Mouse (Mus musculus) testis, adult 2 months (tissue): Measurements from ENCODE around the gene Itga3. TPM values are rescaled to one million over a fixed set of nuclear protein-coding genes. Genes with fewer than 3 reads are reported as not detected.

Experiments used
- H3K27ac ChIP-seq: fragments of 200-500 bp; 2 replicates; pipeline ENCODE4 v1.5.1; 2012; ENCODE audit warnings: low read depth, low read length; ENCODE audit not compliant: control insufficient read depth, insufficient read depth
- H3K27me3 ChIP-seq: fragments of 200-500 bp; 2 replicates; pipeline ENCODE4 v1.6.1; 2012; ENCODE audit warnings: mild to moderate bottlenecking, low read length, moderate library complexity; ENCODE audit not compliant: control insufficient read depth, insufficient read depth
- H3K36me3 ChIP-seq: fragments of 200-500 bp; 2 replicates; pipeline ENCODE4 v1.6.1; 2012; ENCODE audit warnings: mild to moderate bottlenecking, low read length; ENCODE audit not compliant: control insufficient read depth, insufficient read depth
- H3K4me1 ChIP-seq: fragments of 200-500 bp; 2 replicates; pipeline ENCODE4 v1.6.1; 2012; ENCODE audit warnings: low read length; ENCODE audit not compliant: control insufficient read depth, insufficient read depth
- H3K4me3 ChIP-seq: fragments of 200-500 bp; 2 replicates; pipeline ENCODE4 v1.5.1; 2012; ENCODE audit warnings: low read depth, mild to moderate bottlenecking, low read length, moderate library complexity, mixed read lengths; ENCODE audit not compliant: control insufficient read depth
- CTCF ChIP-seq: fragments of 200-500 bp; IDR thresholded peaks from 2 replicates; pipeline ENCODE4 v1.5.1; 2012; ENCODE audit warnings: low read depth, mild to moderate bottlenecking, inconsistent platforms, low read length, moderate library complexity; ENCODE audit not compliant: control insufficient read depth, insufficient read depth, insufficient replicate concordance
- POLR2A ChIP-seq: fragments of 200-500 bp; IDR thresholded peaks from 2 replicates; pipeline ENCODE4 v1.6.1; 2012; ENCODE audit warnings: low read depth, mild to moderate bottlenecking, inconsistent platforms, low read length, moderate library complexity; ENCODE audit not compliant: control insufficient read depth
- polyA plus RNA-seq: library from polyadenylated mRNA; depleted of rRNA; stranded (reverse); fragments of >200 nt; gene quantifications from 2 replicates; pipeline ENCODE4 v1.2.3, GENCODE M21; 2012; rRNA removed

Itga3 gene
- polyA plus RNA-seq, 1 experiment = 1.5 TPM

DNA sequence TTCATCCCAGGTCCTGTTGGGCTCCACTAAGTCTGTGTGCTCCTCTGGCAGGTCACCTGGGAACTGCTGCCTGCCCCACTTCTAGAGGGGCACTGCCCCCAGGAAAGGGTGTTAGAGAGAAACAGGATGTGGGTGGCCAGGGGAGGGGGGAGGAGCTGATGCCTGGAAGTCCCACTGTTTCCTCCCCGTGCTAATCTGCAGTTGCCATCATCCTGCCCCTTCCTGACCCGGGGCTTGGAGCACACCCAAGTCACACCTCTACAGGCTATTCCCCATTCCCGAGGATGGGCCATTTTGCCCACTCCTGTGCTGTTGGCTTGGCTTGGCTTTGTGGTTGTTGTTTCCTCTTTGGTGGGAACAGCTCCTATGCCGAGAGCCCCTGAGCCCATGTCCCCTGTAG lies 76.1 kb downstream of the Itga3 start:
- Histone ChIP-seq H3K36me3 (no peaks in the 10 kb centered on the region), H3K4me1 (no peaks in the 10 kb centered on the region), H3K4me3 (no peak overlapping the region), H3K27me3 (no peaks in the 10 kb centered on the region), H3K27ac (no peak overlapping the region)
- TF ChIP-seq POLR2A (no peak), CTCF (no peak)

- Histone ChIP-seq H3K4me3 (no peak overlapping the region), H3K27me3 (no peaks in the 10 kb centered on the region), H3K27ac (no peak overlapping the region), H3K36me3 (no peaks in the 10 kb centered on the region), H3K4me1 (no peaks in the 10 kb centered on the region; the same call in 1 of the 2 replicates)
- TF ChIP-seq CTCF = no peak
- TF ChIP-seq POLR2A = no peak
Measured at GRCm38 (mm10) chr11:95000128-95000527, 76.5 kb downstream of the Itga3 start.

DNA sequence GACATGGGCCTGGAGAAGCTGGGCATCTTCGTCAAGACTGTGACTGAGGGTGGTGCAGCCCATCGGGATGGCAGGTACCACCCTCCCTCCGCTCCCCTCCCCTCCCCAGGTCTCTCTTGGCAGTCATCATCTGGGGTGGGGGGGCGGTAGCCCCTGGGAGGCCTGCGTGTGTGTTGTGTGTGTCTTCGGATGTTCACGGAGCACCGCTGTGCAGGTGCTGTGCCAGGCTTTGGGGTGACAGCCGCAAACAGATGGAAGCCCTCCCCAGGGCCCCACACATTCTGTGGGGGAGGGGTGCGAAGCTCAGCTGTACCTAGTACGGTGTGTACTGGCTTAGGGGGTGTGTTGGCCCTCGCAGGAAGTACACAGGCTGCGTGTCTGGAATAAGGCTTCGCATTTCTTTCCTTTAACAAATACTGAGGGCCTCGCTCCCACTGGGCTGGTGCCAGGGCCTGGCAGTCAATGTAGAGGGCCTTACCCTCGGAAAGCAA lies 78.5 kb downstream of the Itga3 start:
- no peaks in the 10 kb centered on the region for H3K36me3 ChIP-seq
- H3K27me3 ChIP-seq = no peaks in the 10 kb centered on the region
- no peak overlapping the region for H3K27ac ChIP-seq
- H3K4me1 ChIP-seq = peaks cover 12% of the 10 kb centered on the region; the same call in 1 of the 2 replicates
- no peak overlapping the region for H3K4me3 ChIP-seq
- TF ChIP-seq POLR2A (no peak), CTCF (no peak)

- TF ChIP-seq POLR2A (no peak), CTCF (no peak)
- no peaks in the 10 kb centered on the region for H3K36me3 ChIP-seq
Measured at GRCm38 (mm10) chr11:94997596-94997995, 79.0 kb downstream of the Itga3 start.

GRCm38 (mm10) chr11:94996984-94997383 lies 79.6 kb downstream of the Itga3 start:
- Histone ChIP-seq H3K4me1 (peaks cover 22% of the 10 kb centered on the region), H3K4me3 (no peak overlapping the region), H3K27ac (no peak overlapping the region), H3K36me3 (no peaks in the 10 kb centered on the region), H3K27me3 (no peaks in the 10 kb centered on the region)
- TF ChIP-seq CTCF = no peak
- TF ChIP-seq POLR2A = no peak

More at GRCm38 (mm10) chr11:94997596-94997995, 79.0 kb downstream of the Itga3 start:
- H3K4me3 ChIP-seq = no peak overlapping the region
- H3K27me3 ChIP-seq = no peaks in the 10 kb centered on the region
- peaks cover 17% of the 10 kb centered on the region for H3K4me1 ChIP-seq
- no peak overlapping the region for H3K27ac ChIP-seq

DNA sequence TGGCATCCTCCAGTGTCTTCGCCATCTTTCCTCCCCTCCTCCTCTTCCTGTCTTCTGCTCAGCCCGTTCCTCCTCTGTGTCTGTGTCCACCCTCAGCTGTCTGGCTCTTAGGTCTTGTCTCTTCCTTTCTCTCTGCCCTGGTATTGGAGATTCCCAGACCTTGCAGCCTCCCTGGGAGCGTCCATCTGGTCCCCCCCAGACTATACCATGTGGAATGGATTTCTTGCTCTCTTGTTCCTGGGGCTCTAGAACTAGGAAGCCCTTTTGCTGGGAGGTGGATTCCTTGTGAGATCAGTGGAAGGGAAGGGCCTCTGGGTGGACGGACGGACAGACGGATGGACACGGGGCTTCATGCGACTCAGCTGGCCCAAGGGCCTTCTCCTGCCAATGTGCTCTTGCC lies 80.5 kb downstream of the Itga3 start:
- Histone ChIP-seq H3K4me3 (no peak overlapping the region), H3K36me3 (no peaks in the 10 kb centered on the region), H3K27ac (no peak overlapping the region), H3K27me3 (no peaks in the 10 kb centered on the region), H3K4me1 (peaks cover 22% of the 10 kb centered on the region)
- TF ChIP-seq POLR2A (no peak), CTCF (no peak)

DNA sequence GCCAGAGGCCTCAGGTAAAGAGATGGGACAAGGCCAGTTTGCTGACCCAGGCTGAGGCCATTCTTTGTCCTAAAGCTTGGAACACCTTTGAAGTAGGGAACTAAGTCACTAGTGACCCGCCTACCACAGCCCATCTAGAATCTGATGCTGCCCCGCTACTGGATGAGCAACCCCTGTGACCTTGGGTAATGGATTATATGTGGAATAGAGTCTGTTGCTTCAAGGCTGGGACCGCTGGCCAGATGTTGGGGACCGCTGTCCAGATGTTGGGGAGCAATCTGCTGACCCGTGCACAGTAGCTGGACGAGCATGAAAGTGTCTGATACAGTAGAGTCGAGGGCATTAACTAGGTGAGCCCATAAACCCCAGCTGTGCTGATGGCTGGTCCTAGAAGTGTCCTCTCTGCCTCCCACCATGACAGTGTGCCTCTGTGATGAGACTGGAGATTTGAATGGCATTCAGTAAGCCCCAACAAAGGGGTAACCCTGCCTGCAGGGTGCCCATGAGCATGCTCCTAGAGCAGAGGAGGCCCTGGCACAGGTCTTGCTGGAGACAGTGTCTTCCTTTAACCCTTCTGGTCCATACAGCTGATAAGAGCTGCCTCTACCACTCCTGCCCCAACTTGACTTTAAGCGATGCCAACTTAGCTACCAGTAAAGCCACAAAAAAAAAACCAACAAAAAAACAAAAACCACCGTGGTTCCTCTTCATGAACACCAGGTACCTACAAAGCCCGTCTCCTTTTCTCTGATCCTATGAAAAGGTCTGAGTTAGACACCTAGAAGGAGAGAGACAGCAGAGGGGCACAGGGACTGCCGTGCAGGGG lies 81.4 kb downstream of the Itga3 start:
- Histone ChIP-seq H3K27me3 (no peaks in the 10 kb centered on the region), H3K27ac (no peak overlapping the region), H3K36me3 (no peaks in the 10 kb centered on the region), H3K4me1 (peaks cover 25% of the 10 kb centered on the region), H3K4me3 (no peak overlapping the region)
- TF ChIP-seq CTCF = no peak
- TF ChIP-seq POLR2A = no peak

Other genes starting within 250 kb of the Itga3 start
- gene Col1a1, start 140.6 kb downstream of the Itga3 start, polyA plus RNA-seq = 14.3 and 18.0 TPM in 2 replicates
- gene Hils1, start 109.2 kb downstream of the Itga3 start, polyA plus RNA-seq = 1,028 and 1,102 TPM in 2 replicates
- gene Sgca, start 100.5 kb downstream of the Itga3 start, polyA plus RNA-seq = 27.5 and 33.7 TPM in 2 replicates
- 14.6 and 15.0 TPM in 2 replicates for gene Ppp1r9b, start 85.8 kb downstream of the Itga3 start, polyA plus RNA-seq
- 0.67 and 0.75 TPM in 2 replicates for gene Samd14, start 66.9 kb downstream of the Itga3 start, polyA plus RNA-seq
- 220 and 229 TPM in 2 replicates for gene Pdk2, start 35.4 kb downstream of the Itga3 start, polyA plus RNA-seq
- 0.04 TPM in 2 replicates for gene Dlx3, start 43.3 kb upstream of the Itga3 start, polyA plus RNA-seq
- 1.4 and 2.1 TPM in 2 replicates for gene Dlx4, start 69.5 kb upstream of the Itga3 start, polyA plus RNA-seq
- not detected in 2 replicates for gene Tac4, start 184.7 kb upstream of the Itga3 start, polyA plus RNA-seq
- gene Kat7, start 233.4 kb upstream of the Itga3 start, polyA plus RNA-seq = 89.5 and 93.1 TPM in 2 replicates